Mouse (Mus musculus): ENCODE data around the gene Eaf2.
A peak's percentile ranks its signal among the peaks of the same experiment; 100 is the strongest.
"Not testable (repeated sequence)": the region's sequence is repeated elsewhere in the genome, so short reads cannot be mapped to it uniquely, and the experiment has no call there.

Eaf2 gene

GRCm38 (mm10) chr16:36846894-36847293, 27.9 kb downstream of the Eaf2 start:
- not testable (repeated sequence) for DNase-seq (ENCODE audit: low read depth, low spot score)

GRCm38 (mm10) chr16:36828820-36829219, 46.0 kb downstream of the Eaf2 start:
- no peak for DNase-seq (ENCODE audit: low read depth, low spot score)

GRCm38 (mm10) chr16:36828054-36828786, 46.6 kb downstream of the Eaf2 start, which contains the start of gene Iqcb1:
Gene Iqcb1 (plus strand): TSS chr16:36828385.
- peak; percentile 53 for DNase-seq (ENCODE audit: low read depth, low spot score)

GRCm38 (mm10) chr16:36827611-36828053, 47.2 kb downstream of the Eaf2 start:
- no peak for DNase-seq (ENCODE audit: low read depth, low spot score)

- DNase-seq (ENCODE audit: low read depth, low spot score): no peak
Observed at GRCm38 (mm10) chr16:36821474-36821873, 53.3 kb downstream of the Eaf2 start.

- no peak for DNase-seq (ENCODE audit: low read depth, low spot score)
Observed at GRCm38 (mm10) chr16:36820747-36821146, 54.1 kb downstream of the Eaf2 start.

GRCm38 (mm10) chr16:36820016-36820415, 54.8 kb downstream of the Eaf2 start:
- DNase-seq (ENCODE audit: low read depth, low spot score): no peak

GRCm38 (mm10) chr16:36817321-36817926, 57.4 kb downstream of the Eaf2 start:
- peak; percentile 44 for DNase-seq (ENCODE audit: low read depth, low spot score)

GRCm38 (mm10) chr16:36816916-36817315, 57.9 kb downstream of the Eaf2 start:
- DNase-seq (ENCODE audit: low read depth, low spot score): no peak

GRCm38 (mm10) chr16:36813680-36814079, 61.1 kb downstream of the Eaf2 start:
- no peak for DNase-seq (ENCODE audit: low read depth, low spot score)

- DNase-seq (ENCODE audit: low read depth, low spot score): no peak
Observed at GRCm38 (mm10) chr16:36808616-36809015, 66.2 kb downstream of the Eaf2 start.

GRCm38 (mm10) chr16:36802361-36802760, 72.4 kb downstream of the Eaf2 start:
- no peak for DNase-seq (ENCODE audit: low read depth, low spot score)

- no peak for DNase-seq (ENCODE audit: low read depth, low spot score)
Observed at GRCm38 (mm10) chr16:36798334-36798733, 76.5 kb downstream of the Eaf2 start.

- no peak for DNase-seq (ENCODE audit: low read depth, low spot score)
Observed at GRCm38 (mm10) chr16:36794976-36795375, 79.8 kb downstream of the Eaf2 start.

GRCm38 (mm10) chr16:36790166-36790565, 84.6 kb downstream of the Eaf2 start:
- DNase-seq (ENCODE audit: low read depth, low spot score): no peak

- DNase-seq (ENCODE audit: low read depth, low spot score): no peak
Observed at GRCm38 (mm10) chr16:36786466-36786865, 88.3 kb downstream of the Eaf2 start.

GRCm38 (mm10) chr16:36784594-36785313, 90.0 kb downstream of the Eaf2 start, which contains the start of gene Slc15a2:
Gene Slc15a2 (minus strand): TSS chr16:36784962.
- no peak for DNase-seq (ENCODE audit: low read depth, low spot score)

GRCm38 (mm10) chr16:36784146-36784545, 90.7 kb downstream of the Eaf2 start:
- DNase-seq (ENCODE audit: low read depth, low spot score): no peak

GRCm38 (mm10) chr16:36775658-36776057, 99.1 kb downstream of the Eaf2 start:
- DNase-seq (ENCODE audit: low read depth, low spot score): no peak

- DNase-seq (ENCODE audit: low read depth, low spot score): no peak
Observed at GRCm38 (mm10) chr16:36772996-36773395, 101.8 kb downstream of the Eaf2 start.

- no peak for DNase-seq (ENCODE audit: low read depth, low spot score)
Observed at GRCm38 (mm10) chr16:36771703-36772102, 103.1 kb downstream of the Eaf2 start.

GRCm38 (mm10) chr16:36771244-36771643, 103.6 kb downstream of the Eaf2 start:
- DNase-seq (ENCODE audit: low read depth, low spot score): no peak
